Mouse (Mus musculus): ENCODE results near the gene Rbm42.

Rbm42 gene

GRCm38 (mm10) chr7:30629013-30629412, 21.1 kb downstream of the Rbm42 start:
- peaks cover 26% of the 10 kb centered on the region for H3K27me3 ChIP-seq (ENCODE audit: insufficient read depth, low read length)
- peaks cover 40% of the 10 kb centered on the region for H3K4me1 ChIP-seq (replicated peaks; ENCODE audit: low read depth, low read length)
- H3K4me3 ChIP-seq (replicated peaks; ENCODE audit: low read length) = no peak overlapping the region
- peaks cover 9% of the 10 kb centered on the region for H3K36me3 ChIP-seq (ENCODE audit: insufficient read depth, low read length)
- H3K9me3 ChIP-seq (ENCODE audit: low read length) = no peaks in the 10 kb centered on the region
- TF ChIP-seq CTCF (conservative IDR thresholded peaks at IDR 0.05; ENCODE audit: low read length) = no peak
- TF ChIP-seq POU5F1 (IDR thresholded peaks at IDR 0.05; ENCODE audit: borderline replicate concordance, low read length) = no peak
- no peak for TF ChIP-seq NANOG (IDR thresholded peaks at IDR 0.05; ENCODE audit: borderline replicate concordance, low read length)

GRCm38 (mm10) chr7:30626647-30627046, 23.5 kb downstream of the Rbm42 start:
- H3K27me3 ChIP-seq (ENCODE audit: insufficient read depth, low read length) = peaks cover 3% of the 10 kb centered on the region
- peak overlapping the region; percentile 96 for H3K4me3 ChIP-seq (replicated peaks; ENCODE audit: low read length)
- TF ChIP-seq CTCF (conservative IDR thresholded peaks at IDR 0.05; ENCODE audit: low read length) = no peak; the same call in 1 of the 2 replicates
- no peak for TF ChIP-seq POU5F1 (IDR thresholded peaks at IDR 0.05; ENCODE audit: borderline replicate concordance, low read length)
- TF ChIP-seq NANOG (IDR thresholded peaks at IDR 0.05; ENCODE audit: borderline replicate concordance, low read length) = peak; percentile 23; the same call in 1 of the 2 replicates
- H3K36me3 ChIP-seq (ENCODE audit: insufficient read depth, low read length) = peaks cover 31% of the 10 kb centered on the region
- no peaks in the 10 kb centered on the region for H3K9me3 ChIP-seq (ENCODE audit: low read length)
- peaks cover 47% of the 10 kb centered on the region for H3K4me1 ChIP-seq (replicated peaks; ENCODE audit: low read depth, low read length)

GRCm38 (mm10) chr7:30625530-30626384, 24.4 kb downstream of the Rbm42 start, which contains the start of gene Cox6b1:
Gene Cox6b1 (minus strand): TSS chr7:30626151.
- Histone ChIP-seq H3K36me3 (ENCODE audit: insufficient read depth, low read length) (peaks cover 39% of the 10 kb centered on the region), H3K27me3 (ENCODE audit: insufficient read depth, low read length) (no peaks in the 10 kb centered on the region), H3K4me1 (replicated peaks; ENCODE audit: low read depth, low read length) (peaks cover 55% of the 10 kb centered on the region), H3K9me3 (ENCODE audit: low read length) (no peaks in the 10 kb centered on the region), H3K4me3 (replicated peaks; ENCODE audit: low read length) (peak within 1 kb of the TSS; percentile 96)
- no peak for TF ChIP-seq CTCF (conservative IDR thresholded peaks at IDR 0.05; ENCODE audit: low read length)
- TF ChIP-seq NANOG (IDR thresholded peaks at IDR 0.05; ENCODE audit: borderline replicate concordance, low read length) = no peak
- TF ChIP-seq POU5F1 (IDR thresholded peaks at IDR 0.05; ENCODE audit: borderline replicate concordance, low read length) = no peak

- H3K9me3 ChIP-seq (ENCODE audit: low read length) = 0 out of 2 replicates have a peak, but pooled peaks cover 4% of the 10 kb centered on the region
- H3K27me3 ChIP-seq (ENCODE audit: insufficient read depth, low read length) = no peaks in the 10 kb centered on the region
- no peak overlapping the region for H3K4me3 ChIP-seq (replicated peaks; ENCODE audit: low read length)
- H3K36me3 ChIP-seq (ENCODE audit: insufficient read depth, low read length) = peaks cover 71% of the 10 kb centered on the region
- peaks cover 76% of the 10 kb centered on the region for H3K4me1 ChIP-seq (replicated peaks; ENCODE audit: low read depth, low read length)
- no peak for TF ChIP-seq NANOG (IDR thresholded peaks at IDR 0.05; ENCODE audit: borderline replicate concordance, low read length)
- peak; percentile 96 for TF ChIP-seq CTCF (conservative IDR thresholded peaks at IDR 0.05; ENCODE audit: low read length)
Measured at GRCm38 (mm10) chr7:30619202-30619601, 30.9 kb downstream of the Rbm42 start.

- Histone ChIP-seq H3K4me1 (replicated peaks; ENCODE audit: low read depth, low read length) (peaks cover 73% of the 10 kb centered on the region), H3K9me3 (ENCODE audit: low read length) (0 out of 2 replicates have a peak, but pooled peaks cover 4% of the 10 kb centered on the region), H3K27me3 (ENCODE audit: insufficient read depth, low read length) (no peaks in the 10 kb centered on the region), H3K4me3 (replicated peaks; ENCODE audit: low read length) (no peak overlapping the region), H3K36me3 (ENCODE audit: insufficient read depth, low read length) (peaks cover 65% of the 10 kb centered on the region)
- TF ChIP-seq POU5F1 (IDR thresholded peaks at IDR 0.05; ENCODE audit: borderline replicate concordance, low read length) (no peak), CTCF (conservative IDR thresholded peaks at IDR 0.05; ENCODE audit: low read length) (no peak), NANOG (IDR thresholded peaks at IDR 0.05; ENCODE audit: borderline replicate concordance, low read length) (no peak)
Measured at GRCm38 (mm10) chr7:30618658-30619057, 31.5 kb downstream of the Rbm42 start.

- H3K9me3 ChIP-seq (ENCODE audit: low read length) = 0 out of 2 replicates have a peak, but pooled peaks cover 4% of the 10 kb centered on the region
- peaks cover 37% of the 10 kb centered on the region for H3K36me3 ChIP-seq (ENCODE audit: insufficient read depth, low read length)
- TF ChIP-seq CTCF (conservative IDR thresholded peaks at IDR 0.05; ENCODE audit: low read length) = no peak
- H3K4me3 ChIP-seq (replicated peaks; ENCODE audit: low read length) = no peak overlapping the region
- H3K4me1 ChIP-seq (replicated peaks; ENCODE audit: low read depth, low read length) = peaks cover 63% of the 10 kb centered on the region
- H3K27me3 ChIP-seq (ENCODE audit: insufficient read depth, low read length) = peaks cover 5% of the 10 kb centered on the region; the same call in 1 of the 2 replicates
Measured at GRCm38 (mm10) chr7:30615049-30615760, 34.9 kb downstream of the Rbm42 start.

- Histone ChIP-seq H3K4me3 (replicated peaks; ENCODE audit: low read length) (no peak overlapping the region), H3K9me3 (ENCODE audit: low read length) (0 out of 2 replicates have a peak, but pooled peaks cover 4% of the 10 kb centered on the region), H3K36me3 (ENCODE audit: insufficient read depth, low read length) (peaks cover 36% of the 10 kb centered on the region), H3K4me1 (replicated peaks; ENCODE audit: low read depth, low read length) (peaks cover 66% of the 10 kb centered on the region), H3K27me3 (ENCODE audit: insufficient read depth, low read length) (peaks cover 5% of the 10 kb centered on the region; the same call in 1 of the 2 replicates)
- TF ChIP-seq NANOG (IDR thresholded peaks at IDR 0.05; ENCODE audit: borderline replicate concordance, low read length) (no peak), POU5F1 (IDR thresholded peaks at IDR 0.05; ENCODE audit: borderline replicate concordance, low read length) (no peak), CTCF (conservative IDR thresholded peaks at IDR 0.05; ENCODE audit: low read length) (peak; percentile 18; the same call in 1 of the 2 replicates)
Measured at GRCm38 (mm10) chr7:30614454-30614853, 35.7 kb downstream of the Rbm42 start.

GRCm38 (mm10) chr7:30613529-30614112, 36.5 kb downstream of the Rbm42 start:
- Histone ChIP-seq H3K27me3 (ENCODE audit: insufficient read depth, low read length) (peaks cover 5% of the 10 kb centered on the region; the same call in 1 of the 2 replicates), H3K4me3 (replicated peaks; ENCODE audit: low read length) (no peak overlapping the region), H3K4me1 (replicated peaks; ENCODE audit: low read depth, low read length) (peaks cover 68% of the 10 kb centered on the region), H3K9me3 (ENCODE audit: low read length) (0 out of 2 replicates have a peak, but pooled peaks cover 4% of the 10 kb centered on the region), H3K36me3 (ENCODE audit: insufficient read depth, low read length) (peaks cover 29% of the 10 kb centered on the region)
- TF ChIP-seq CTCF (conservative IDR thresholded peaks at IDR 0.05; ENCODE audit: low read length) (peak; percentile 59), NANOG (IDR thresholded peaks at IDR 0.05; ENCODE audit: borderline replicate concordance, low read length) (no peak)

All from E14TG2a.4 (cell line).